Mouse (Mus musculus) layer of hippocampus, adult 11-12 months (tissue): ENCODE data around the gene Tmem30b.
"Not testable (repeated sequence)": the region's sequence is repeated elsewhere in the genome, so short reads cannot be mapped to it uniquely, and the experiment has no call there.

Experiments used
- DNase-seq: peaks from one replicate; pipeline ENCODE4 v3.0.0; 2022; ENCODE audit warnings: low spot score

Tmem30b gene

DNA sequence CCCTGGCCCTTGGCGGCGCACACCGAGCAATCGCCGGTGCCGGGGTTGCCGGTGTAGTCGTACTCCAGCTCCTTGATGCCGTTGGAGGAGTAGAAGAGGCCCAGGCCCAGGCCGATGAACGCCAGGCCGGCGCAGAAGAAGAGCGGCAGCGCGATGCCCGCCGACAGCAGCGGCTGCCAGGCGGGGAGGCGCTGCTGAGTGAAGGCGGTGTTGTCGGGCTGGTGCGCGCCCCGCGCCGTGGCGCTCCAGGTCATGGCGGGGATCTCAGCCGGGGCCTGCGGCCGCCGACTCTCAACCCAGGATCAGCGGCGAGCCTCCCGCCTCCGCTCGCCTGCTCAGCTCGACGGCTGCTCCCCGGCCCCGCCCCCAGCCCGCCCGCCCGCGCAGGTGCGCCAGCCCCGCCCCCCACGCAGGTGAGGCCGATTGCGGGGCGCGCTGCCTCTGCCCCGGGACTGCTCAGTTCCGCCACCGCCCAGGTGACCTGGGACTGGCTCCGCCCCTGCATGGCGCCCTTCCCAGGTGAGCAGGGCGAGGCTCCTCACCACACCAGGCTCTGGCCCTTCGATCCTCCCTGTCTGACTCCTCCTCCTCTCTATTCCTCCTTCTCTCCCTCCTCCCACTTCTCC is at the start of gene Tmem30b:
Tmem30b (minus strand) TSS at position 307 of the 626 bp plus-strand sequence.
- no peak for DNase-seq

DNA sequence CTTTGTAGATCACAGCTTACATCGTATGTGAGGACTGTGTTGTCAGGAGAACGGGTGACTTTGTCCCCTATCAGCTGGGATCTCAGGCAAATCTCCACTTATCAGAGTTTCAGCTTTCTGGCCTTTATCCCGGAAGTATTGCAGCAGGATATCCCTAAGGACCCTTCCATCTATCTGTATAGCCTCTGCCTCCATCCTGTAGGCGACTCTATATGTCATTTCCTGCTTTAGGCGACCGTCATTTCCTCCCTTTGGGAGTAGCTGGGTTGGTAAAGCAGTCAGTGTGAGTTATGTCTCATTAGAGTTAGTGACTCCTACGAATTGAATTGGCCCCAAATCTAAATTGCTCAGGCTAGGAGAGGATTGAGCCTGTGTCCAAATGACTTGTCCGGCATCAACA is 49.0 kb upstream of the Tmem30b start:
- no peak for DNase-seq

DNA sequence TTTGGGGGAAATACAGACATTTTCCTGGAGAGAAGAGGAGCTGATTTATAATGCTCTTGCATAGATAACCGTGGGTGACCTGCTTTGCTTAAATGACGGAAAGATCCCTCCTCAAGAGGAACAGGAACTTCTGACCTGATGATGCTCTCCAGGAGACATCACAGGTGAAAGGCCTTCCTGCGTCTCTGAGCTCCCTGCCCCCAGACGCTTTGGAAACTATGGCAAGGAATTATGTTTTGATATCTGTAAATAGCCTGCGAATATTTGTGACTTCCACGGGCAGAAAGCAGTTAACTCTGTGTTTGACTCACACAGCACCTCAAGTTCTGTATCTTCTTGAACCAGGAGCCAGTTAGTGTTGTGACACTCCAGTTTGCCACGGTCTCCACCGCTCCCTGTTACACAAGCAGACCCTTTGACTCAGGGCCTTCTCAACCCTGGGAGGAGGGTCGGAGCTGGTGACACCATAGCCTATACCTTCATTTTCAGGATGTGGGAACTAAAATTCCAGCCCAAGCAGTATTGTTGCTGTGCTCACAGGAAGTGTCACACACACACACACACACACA is 48.1 kb upstream of the Tmem30b start:
- no peak for DNase-seq

DNA sequence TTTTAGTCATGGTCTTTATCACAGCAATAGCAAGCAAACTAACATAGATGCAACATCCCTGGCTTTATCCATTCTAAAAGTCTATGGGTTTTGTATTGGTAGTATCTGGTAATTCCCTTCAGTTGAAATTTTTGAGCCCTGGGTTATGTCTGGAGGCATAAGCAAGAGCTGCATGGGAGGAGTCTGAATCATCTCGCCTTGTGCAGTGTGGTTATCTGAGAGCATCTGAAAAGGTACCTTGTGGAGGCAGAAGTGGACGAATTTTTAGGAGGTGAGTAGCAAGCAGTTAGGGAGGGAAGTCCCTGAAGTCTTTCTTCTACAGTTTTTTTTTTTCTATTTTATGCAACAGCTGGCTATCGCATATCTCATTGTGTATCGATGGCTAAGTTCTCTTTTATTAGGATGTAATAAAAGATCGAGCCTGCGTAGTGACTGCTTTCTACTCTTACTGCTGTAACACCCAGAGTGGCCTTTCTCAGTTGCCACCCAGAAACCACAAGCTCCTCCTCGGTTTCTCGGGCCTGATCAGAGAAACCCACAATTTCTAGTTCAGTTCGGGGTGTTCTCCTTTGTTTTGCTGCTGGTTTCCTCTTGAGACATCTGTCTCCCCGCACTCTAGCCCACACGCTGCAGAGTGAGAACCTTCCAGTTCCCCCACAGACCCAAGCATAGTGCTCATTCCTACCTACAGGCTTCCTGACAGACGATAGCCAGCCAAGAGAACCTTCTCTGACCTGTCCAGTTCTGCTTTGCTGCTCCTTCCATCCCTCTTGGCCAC is 47.0 kb upstream of the Tmem30b start:
- DNase-seq = no peak

DNA sequence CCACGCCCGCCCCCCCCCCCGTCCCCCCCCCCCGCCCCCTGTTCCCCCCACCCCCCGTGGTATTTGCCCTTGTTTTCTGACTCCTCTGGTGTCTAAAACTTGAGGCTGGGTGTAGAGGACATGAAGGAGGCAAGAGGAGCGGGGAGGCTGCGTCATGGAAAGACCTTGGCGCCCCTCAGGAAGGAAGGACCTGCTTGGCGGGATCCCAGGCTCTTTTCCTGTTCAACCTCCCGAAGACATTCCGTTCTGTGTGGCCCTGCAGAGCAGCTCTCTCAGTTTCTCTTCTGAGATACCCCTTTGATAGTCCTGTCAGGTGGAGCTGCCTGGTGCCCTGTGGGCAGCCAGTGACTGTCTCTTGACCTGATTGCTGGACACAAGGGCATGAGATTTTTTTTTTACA is 45.4 kb upstream of the Tmem30b start:
- DNase-seq = no peak

DNA sequence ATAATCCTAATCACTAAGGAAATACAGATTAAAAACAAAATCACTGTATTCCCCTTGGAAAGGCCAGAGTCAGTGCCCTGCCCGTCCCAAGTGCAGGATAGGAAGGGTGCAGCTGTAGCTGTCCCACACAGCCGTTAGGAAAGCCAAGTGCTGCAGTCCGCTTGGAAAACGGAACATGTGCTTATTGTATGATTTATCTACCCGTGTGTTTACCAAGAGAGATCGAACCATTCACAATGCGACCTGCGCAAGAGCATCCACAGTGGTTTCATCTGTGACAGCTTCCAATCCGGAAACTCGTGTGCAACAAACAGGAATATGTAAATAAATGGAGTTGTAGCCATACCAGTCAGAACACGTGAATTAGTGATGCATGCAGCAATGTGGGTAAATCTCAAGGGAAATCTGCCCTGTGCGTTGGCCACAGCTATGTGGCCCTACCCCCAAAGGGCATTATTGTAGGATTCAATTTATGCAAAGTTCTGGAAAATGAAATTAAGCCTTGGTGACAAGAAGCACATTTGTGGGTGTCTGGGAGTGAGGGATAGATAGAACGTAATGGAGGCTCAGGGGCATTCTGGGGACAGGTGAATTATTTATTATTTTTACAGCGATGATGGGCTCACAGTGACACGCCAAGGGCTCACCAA is 44.6 kb upstream of the Tmem30b start:
- DNase-seq = no peak

DNA sequence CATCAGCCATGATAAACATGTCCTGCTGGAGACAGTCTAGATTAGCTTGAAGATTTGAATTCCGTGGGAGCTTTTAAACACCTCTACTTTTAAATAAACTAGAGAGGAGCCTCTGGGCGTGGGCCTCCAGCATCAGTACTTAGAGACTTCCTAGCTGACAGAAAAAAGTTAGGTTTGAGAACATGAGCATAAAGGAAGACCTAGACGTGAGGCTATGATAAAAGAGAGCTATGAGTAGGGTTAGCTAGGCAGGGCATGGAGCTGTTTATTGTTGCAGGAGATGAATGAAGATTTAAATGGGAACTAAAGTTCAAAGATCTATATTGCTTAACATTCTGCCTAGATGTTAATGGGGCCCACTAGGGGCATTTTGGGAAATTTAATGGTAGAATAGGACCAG is 41.1 kb upstream of the Tmem30b start:
- DNase-seq = no peak

DNA sequence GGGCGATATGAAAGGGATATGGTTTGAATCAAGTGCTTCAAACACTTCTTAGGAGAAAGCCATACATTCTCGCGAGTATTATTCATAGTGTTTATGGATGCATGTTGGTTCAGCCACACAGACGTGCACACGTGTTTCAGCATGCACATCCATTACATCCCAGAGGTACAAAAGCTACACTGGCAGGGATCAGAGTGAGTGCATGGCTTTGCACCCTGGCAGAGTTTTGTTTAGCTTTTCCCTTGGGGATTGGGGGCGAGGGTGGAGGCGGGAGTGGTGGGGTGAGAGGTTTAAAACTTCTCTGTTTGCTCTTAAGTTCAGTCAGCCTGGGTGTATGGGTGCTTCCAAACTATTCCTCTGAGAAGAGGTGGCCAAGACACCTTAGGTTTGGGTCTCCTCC is 39.7 kb upstream of the Tmem30b start:
- no peak for DNase-seq

DNA sequence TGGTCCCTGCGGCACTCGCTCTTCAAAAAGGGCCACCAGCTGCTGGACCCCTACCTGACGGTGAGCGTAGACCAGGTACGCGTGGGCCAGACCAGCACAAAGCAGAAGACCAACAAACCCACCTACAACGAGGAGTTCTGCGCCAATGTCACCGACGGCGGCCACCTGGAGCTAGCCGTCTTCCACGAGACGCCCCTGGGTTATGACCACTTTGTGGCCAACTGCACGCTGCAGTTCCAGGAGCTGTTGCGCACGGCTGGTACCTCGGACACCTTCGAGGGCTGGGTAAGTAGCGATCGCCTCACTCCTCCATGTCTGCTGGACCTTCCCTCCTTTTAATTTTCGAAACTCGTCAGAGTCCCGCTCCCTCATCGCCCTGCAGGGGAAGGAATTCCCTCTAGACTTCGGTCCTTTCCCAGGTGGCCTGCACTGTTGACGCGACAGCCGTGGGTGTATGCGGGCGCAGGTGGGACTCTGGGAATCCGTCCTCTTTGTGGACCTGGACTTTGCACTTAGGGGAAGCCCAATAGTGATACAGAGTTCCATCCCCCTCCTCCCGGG is 39.1 kb upstream of the Tmem30b start:
- no peak for DNase-seq

DNA sequence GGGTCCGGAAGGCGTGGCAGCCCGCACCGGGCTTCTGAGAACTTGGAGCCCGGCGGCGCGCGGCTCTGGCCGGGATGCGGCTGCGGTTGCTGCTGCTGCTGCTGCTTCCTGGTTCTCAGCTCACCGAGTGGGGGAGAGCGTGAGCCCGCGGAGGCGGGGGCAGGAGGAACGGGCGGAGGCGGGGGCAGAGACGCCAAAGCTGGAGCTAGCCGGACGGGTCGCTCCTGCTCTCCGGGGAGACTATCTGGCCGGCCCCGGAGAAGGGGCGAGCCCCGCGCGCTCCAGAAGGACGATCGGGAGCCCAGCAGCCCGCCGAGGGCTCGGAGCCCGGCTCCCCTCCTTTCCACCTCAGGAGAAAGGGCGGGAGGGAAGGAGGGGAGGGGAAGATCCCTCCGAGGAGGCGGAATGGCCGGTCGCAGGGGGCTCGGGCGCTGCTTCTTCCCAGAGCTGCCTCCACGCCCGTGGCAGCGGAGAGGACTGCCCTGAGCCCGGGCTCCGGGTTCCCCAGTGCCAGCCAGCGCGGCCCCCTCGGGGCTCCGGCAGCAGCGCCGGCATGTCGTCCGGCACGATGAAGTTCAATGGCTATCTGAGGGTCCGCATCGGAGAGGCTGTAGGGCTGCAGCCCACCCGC is 38.5 kb upstream of the Tmem30b start, which contains the start of gene Prkch:
Prkch (plus strand) TSS at position 187 of the 631 bp plus-strand sequence.
- peak; percentile 57 for DNase-seq

DNA sequence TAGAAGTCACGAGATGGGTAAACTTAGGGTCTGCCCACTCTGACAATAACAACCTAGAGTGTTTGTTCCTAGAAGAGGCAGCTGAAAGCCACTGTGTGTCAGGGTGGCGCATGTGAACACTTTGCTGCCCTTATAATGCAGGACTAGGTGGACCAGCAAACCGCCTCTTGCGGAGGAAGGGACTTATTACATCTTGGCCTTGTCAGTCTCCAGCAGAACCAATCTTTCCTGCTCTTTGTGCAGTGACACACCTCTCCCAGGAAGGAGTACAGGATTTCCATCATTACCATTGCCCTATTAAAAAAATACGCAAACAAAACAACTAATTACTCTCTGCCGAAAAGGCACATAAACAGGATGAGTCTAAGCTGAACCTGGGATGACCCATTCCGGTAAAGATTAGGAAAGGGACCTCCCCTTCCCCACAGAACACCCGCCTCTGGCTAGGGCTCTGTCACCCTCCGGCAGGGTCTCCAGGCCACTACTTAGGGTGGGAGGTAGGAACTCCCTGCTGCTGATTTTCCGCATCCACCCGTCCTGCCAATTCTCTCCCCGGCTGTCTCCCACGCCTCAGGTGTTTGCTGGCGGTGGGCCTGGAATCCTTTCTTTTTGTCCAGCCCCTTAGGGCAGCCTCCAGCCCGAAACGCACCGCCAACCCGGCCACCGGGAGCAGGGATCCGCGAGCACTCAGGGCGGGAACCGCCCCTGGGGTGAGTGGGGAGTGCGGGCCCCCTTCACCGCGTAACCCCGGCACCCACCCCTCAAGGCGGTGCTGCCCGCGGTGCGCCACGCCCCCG is 37.8 kb upstream of the Tmem30b start:
- DNase-seq = no peak

DNA sequence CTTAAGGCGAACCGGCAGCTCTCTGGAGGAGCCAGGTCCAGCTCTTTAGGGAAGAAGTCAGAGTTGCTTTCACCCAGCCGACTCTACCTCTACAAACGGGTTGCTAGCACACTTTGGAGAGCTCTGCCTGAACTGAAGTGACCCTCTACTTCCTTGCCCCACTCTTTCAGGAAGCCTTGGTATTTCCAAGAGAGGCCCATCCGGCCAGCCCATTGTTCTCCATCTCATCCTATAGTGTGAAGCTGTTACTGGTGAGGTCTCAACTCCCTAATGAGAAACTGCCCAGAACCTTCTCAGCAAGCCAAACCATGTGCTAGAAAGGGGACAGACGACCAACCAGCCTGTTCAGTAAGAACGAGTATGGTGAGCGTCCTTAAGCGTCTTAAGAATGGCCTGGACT is 37.1 kb upstream of the Tmem30b start:
- DNase-seq = no peak

DNA sequence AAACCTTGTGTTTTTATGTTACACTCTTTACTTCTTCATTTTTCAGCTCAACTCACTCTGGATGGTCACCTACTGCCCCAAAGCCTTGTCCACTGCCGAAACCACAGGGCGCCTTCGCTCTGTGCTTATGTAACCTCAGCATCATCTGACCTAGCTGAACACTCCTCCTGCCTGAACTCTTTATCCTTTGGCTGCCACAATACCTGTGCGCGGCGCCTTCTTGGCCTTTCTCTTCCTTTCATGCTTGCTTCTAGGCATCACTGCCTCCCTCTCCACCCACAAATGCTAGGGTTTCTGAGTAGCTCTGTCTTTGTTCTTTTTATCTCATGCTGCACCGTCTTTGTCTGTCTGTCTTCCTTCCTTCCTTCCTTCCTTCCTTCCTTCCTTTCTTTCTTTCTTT is 34.6 kb upstream of the Tmem30b start:
- no peak for DNase-seq

DNA sequence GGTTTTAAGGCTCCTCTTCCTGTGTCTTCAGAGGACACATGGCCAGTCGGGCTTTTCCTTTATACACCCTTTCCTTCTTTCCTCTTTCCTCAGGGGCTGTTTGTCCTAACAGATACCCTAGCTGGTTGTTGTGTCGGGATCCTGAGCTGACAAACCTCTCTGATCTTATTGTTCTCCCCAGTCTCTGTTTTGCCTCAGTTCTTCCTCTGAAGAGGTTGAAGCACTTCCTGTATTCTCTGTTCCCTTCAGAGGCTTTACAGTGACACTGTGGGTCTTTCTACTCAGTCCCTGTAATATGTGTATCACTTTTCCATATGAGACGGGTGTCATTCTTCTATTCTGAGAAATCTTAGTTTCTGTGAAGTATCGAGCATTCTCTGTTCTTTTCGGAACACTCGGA is 31.9 kb upstream of the Tmem30b start:
- no peak for DNase-seq

DNA sequence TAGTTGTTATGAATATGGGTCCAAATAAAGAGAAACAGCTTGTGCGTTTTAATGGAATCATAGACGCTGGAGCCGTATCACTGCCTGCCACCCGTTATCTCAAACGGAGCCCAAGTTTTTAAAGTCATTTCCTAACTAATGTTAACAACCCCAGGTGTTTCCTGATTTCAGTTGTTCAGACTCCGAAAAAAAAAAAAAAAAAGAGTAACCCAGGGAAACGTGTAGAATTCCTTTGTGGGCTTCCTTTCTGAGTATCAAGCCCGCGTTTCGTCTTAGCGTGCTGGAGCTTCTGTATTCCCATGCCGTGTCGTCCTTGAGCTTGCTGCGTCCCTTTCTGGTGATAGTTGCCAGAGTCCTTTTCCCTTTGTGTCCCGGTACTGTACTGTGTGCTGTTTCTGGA is 28.4 kb upstream of the Tmem30b start:
- DNase-seq = no peak

DNA sequence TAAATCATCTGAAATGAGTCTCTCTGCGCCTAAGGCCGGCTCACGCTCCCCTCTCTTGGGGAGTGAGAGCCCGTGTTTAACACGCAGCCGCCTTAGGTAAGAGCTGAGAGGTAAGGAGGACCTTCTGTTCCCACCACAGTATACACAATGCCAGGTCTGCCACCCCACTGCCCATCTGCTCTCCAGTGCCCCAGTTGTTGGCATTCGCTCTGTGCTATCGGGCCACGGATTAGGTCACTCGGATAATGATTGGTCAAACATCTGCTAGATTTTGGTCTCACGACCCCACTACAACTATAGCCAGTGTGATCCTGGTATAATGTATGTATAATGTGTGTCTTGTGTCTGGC is 19.4 kb upstream of the Tmem30b start:
- DNase-seq = no peak

DNA sequence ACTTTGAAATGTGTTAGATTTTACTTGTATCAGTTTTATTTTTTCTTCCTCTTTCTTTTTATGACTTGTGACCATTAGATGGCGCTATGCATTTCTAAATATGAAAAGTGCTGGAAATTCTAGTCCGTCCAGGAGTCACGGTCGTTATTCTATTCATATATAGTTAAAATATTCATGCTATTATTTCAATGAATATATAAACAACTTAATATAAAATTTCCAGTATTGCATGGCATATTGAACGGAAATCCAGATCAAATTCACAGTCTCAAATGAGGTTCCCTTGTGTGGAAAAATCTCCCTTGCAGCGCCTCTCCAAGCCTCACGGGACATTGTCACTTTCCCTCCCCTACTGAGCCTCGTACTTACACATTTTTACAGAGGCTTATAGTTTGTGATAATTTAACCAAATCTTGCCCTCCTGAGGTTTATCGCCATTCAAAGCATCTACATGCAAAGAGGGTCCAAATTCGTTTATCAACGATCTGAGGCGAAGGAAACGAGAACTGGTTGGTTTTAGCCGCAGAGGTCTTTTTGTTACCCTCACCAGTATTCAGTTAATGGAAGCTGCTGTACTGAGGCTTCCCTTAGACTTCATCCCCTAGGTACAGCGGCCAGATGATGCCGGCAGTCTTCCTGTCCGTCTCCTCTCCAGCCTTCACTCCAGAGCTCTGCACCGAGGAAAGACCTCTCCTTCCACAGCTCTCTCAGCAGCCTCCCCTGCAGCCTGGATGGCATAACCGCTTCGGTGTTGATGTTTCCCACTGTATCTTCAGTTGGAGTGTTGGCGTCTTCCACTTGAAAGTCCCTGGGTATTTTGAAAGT is 18.8 kb upstream of the Tmem30b start:
- DNase-seq = no peak

DNA sequence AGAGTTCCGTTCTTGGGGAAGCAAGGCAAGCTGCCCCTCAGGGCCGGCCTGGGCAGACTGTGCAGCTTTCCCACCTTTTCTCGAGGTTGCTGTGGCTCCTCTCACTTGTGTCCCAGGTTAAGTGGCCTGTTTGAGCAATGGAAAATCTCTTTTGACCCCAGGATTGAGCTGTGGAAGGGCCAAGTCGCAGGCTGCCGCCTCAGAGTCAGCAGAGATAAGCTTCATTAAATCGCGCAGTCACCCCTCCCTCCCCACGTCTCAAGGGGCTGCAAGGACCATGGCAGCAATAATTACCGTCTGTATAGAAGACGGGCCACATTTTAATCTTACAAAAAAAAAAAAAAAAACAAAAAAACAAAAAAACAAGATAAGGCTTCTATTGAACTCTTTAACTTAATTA is 18.0 kb upstream of the Tmem30b start:
- no peak for DNase-seq

DNA sequence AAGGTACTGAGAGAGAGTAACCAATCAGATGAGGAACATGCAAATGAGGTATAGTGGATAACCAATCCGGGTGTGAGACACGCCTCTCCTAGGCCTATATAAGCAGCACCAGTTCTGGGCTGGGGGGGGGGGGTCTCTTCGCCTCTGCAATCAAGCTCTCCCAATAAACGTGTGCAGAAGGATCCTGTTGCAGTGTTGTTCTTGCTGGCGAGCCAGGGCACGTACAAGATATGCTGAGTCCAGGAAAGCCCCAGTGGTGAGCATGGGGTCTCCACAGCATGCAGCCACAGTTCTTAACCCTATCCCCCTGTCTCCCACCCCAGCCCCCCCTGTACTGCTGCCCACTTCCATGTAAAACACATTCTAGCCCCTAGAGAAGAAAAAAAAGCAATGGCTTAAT is 16.9 kb upstream of the Tmem30b start:
- not testable (repeated sequence) for DNase-seq

DNA sequence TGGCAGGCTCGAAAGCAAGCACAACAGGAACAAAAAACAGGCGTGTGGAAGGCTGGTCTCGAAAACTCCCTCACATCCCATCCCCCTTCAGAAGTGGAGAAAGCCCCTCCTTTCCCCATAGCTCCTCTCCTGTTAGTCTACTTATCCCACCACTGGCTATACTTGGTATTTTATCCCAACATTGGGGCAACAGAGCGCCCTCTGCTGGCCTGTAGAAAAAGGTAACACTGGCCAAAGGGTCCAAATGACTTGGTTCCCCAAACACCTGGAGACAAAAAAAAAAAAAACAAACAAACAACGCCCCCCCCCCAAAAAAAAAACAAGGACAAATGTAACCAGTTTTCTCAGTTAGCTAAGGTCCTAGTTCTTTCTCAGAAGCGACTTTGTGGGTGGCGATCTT is 13.9 kb upstream of the Tmem30b start:
- DNase-seq = no peak
